Mouse (Mus musculus) forebrain, embryonic 14.5 days (tissue): ENCODE measurements around the gene Oxtr. TPM values are rescaled to one million over a fixed set of nuclear protein-coding genes. Genes with fewer than 3 reads are reported as not detected.
A peak's percentile ranks its signal among the peaks of the same experiment; 100 is the strongest.

Experiments
- ATAC-seq: fragments of 200-750 bp; cut with Nextera tagmentation; 2 replicates; pipeline ENCODE4 v1.8.0; 2017; ENCODE audit warnings: mild to moderate bottlenecking, moderate library complexity
- DNase-seq: peaks from one replicate; pipeline ENCODE4 v3.0.0-alpha.2; 2015; ENCODE audit warnings: low spot score
- H3K27ac ChIP-seq: fragments of 300-500 bp; sonication (generic); 2 replicates; pipeline ENCODE4 v1.5.1; 2014; ENCODE audit warnings: low read depth, mild to moderate bottlenecking, control low read depth, low read length, moderate library complexity
- H3K27me3 ChIP-seq: fragments of 300-500 bp; sonication (generic); replicated peaks from 2 replicates; pipeline ENCODE4 v1.6.1; 2014; ENCODE audit warnings: low read length, control low read depth, mixed read lengths; ENCODE audit not compliant: control insufficient read depth, insufficient read depth
- H3K36me3 ChIP-seq: fragments of 300-500 bp; sonication (generic); 2 replicates; pipeline ENCODE4 v1.6.1; 2014; ENCODE audit warnings: low read length, control low read depth; ENCODE audit not compliant: control insufficient read depth, insufficient read depth
- H3K4me1 ChIP-seq: fragments of 300-500 bp; sonication (generic); 2 replicates; pipeline ENCODE4 v1.6.1; 2014; ENCODE audit warnings: antibody characterized with exemption, low read length, control low read depth; ENCODE audit not compliant: control insufficient read depth, insufficient read depth
- H3K4me2 ChIP-seq: fragments of 300-500 bp; sonication (generic); 2 replicates; pipeline ENCODE4 v1.6.1; 2014; ENCODE audit warnings: mild to moderate bottlenecking, control low read depth, low read length
- H3K4me3 ChIP-seq: fragments of 300-500 bp; sonication (generic); 2 replicates; pipeline ENCODE4 v1.5.1; 2014; ENCODE audit warnings: low read depth, low read length, control low read depth
- H3K9ac ChIP-seq: fragments of 300-500 bp; sonication (generic); 2 replicates; pipeline ENCODE4 v1.6.1; 2014; ENCODE audit warnings: mild to moderate bottlenecking, low read length, control low read depth, moderate library complexity
- H3K9me3 ChIP-seq: fragments of 300-500 bp; sonication (generic); replicated peaks from 2 replicates; pipeline ENCODE4 v1.6.1; 2016; ENCODE audit warnings: low read length, control low read depth, mixed read lengths; ENCODE audit not compliant: control insufficient read depth
- WGBS: fragments of 180-500 bp; shearing (Covaris S2); extraction: QIAGEN DNeasy Blood & Tissue Kit; methylation state at CpG from one replicate; pipeline ENCODE4 v1.1.7; 2014; 5-methylcytosine and 5-hydroxymethylcytosine counted together
- polyA plus RNA-seq: library from polyadenylated mRNA; unstranded; fragments of >200 nt; fragmentation: Nextera tagmentation; extraction: Ambion mirVana; gene quantifications from 2 replicates; pipeline ENCODE4 v1.2.1, GENCODE M21; 2014

Gene Oxtr
- polyA plus RNA-seq, 1 experiment from 2014 or later: 0.39 TPM

GRCm38 (mm10) chr6:112466001-112466400 is 23.7 kb downstream of the Oxtr start:
- no peak overlapping the region for H3K9ac ChIP-seq
- DNase-seq (no peak), ATAC-seq (no peak)
- H3K4me1 ChIP-seq: no peaks in the 10 kb centered on the region
- no peaks in the 10 kb centered on the region for H3K9me3 ChIP-seq
- no peak overlapping the region for H3K4me3 ChIP-seq
- no peak overlapping the region for H3K4me2 ChIP-seq
- H3K36me3 ChIP-seq: no peaks in the 10 kb centered on the region
- no peaks in the 10 kb centered on the region for H3K27me3 ChIP-seq
- H3K27ac ChIP-seq: no peak overlapping the region

DNA sequence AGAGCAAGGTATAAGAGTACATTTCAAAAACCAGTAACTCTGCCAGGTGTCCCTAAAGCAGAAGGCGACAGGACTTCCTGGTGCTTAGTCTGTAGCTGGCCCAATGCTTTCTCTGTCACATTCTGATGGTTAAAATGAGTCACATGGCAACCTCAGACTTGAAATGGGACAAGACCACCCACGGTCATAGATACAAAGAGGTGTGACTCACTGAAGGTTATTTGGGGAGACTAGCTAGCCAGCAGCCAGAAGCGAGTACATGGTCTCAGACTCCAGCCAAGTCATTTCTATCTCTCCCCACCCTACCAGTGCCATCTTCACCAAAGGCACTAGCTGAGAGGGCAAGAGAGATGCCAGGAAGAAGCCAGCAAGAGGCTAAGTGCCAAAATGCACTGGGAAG is 24.3 kb downstream of the Oxtr start:
- Histone ChIP-seq H3K9me3 (no peaks in the 10 kb centered on the region), H3K4me3 (no peak overlapping the region), H3K36me3 (no peaks in the 10 kb centered on the region), H3K27ac (no peak overlapping the region), H3K4me2 (no peak overlapping the region), H3K4me1 (no peaks in the 10 kb centered on the region), H3K9ac (no peak overlapping the region), H3K27me3 (no peaks in the 10 kb centered on the region)
- ATAC-seq (no peak), DNase-seq (no peak)
- WGBS: 86% methylated on average over 3 of the region's 3 CpGs

- 85% methylated on average over 6 of the region's 6 CpGs for WGBS
- DNase-seq: no peak
- no peak overlapping the region for H3K4me3 ChIP-seq
Observed at GRCm38 (mm10) chr6:112463331-112463730, 26.4 kb downstream of the Oxtr start.

GRCm38 (mm10) chr6:112461459-112461858 is 28.3 kb downstream of the Oxtr start:
- H3K27me3 ChIP-seq: no peaks in the 10 kb centered on the region
- H3K4me1 ChIP-seq: no peaks in the 10 kb centered on the region
- no peak overlapping the region for H3K9ac ChIP-seq
- H3K9me3 ChIP-seq: no peaks in the 10 kb centered on the region
- DNase-seq: no peak
- WGBS: 98% methylated on average over 5 of the region's 5 CpGs
- H3K4me2 ChIP-seq: no peak overlapping the region
- no peak overlapping the region for H3K4me3 ChIP-seq
- no peaks in the 10 kb centered on the region for H3K36me3 ChIP-seq
- no peak for ATAC-seq
- H3K27ac ChIP-seq: no peak overlapping the region

More at GRCm38 (mm10) chr6:112463331-112463730, 26.4 kb downstream of the Oxtr start:
- Histone ChIP-seq H3K9ac (no peak overlapping the region), H3K27ac (no peak overlapping the region), H3K4me1 (no peaks in the 10 kb centered on the region), H3K9me3 (no peaks in the 10 kb centered on the region), H3K4me2 (no peak overlapping the region), H3K27me3 (no peaks in the 10 kb centered on the region), H3K36me3 (no peaks in the 10 kb centered on the region)
- ATAC-seq: no peak

DNA sequence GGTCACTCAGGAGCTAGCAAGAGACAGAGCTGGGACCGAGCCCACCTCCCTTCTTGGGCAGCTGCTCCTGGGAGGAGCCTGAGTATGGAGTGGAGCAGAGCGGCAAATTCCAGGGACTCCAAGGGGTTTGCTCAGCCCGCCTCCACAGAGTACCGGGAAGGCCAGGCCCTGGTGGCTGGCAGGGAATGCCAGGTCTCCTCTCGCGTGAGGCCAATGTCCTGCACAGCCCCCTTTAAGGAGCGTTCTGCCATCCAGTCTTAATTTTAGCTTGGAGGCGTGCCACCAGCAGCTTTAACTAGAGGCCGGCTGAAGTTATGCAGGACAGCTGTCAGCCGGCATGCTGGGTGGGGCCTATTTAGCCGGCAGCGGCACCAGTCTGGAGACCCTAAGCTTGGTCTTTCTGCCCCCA is 30.4 kb downstream of the Oxtr start, which contains the start of gene Cav3:
TSS of gene Cav3 (plus strand) at position 165 of the 409 bp plus-strand sequence.
- no peak within 1 kb of the TSS for H3K4me2 ChIP-seq
- DNase-seq (no peak), ATAC-seq (no peak)
- no peak within 1 kb of the TSS for H3K4me3 ChIP-seq
- no peaks in the 10 kb centered on the region for H3K9me3 ChIP-seq
- no peaks in the 10 kb centered on the region for H3K4me1 ChIP-seq
- H3K36me3 ChIP-seq: no peaks in the 10 kb centered on the region
- H3K27me3 ChIP-seq: no peaks in the 10 kb centered on the region
- WGBS: 74% methylated on average over 12 of the region's 12 CpGs
- no peak within 1 kb of the TSS for H3K9ac ChIP-seq
- no peak within 1 kb of the TSS for H3K27ac ChIP-seq

- Histone ChIP-seq H3K9me3 (no peaks in the 10 kb centered on the region), H3K9ac (no peak overlapping the region), H3K4me1 (no peaks in the 10 kb centered on the region), H3K27me3 (no peaks in the 10 kb centered on the region), H3K4me3 (no peak overlapping the region), H3K36me3 (no peaks in the 10 kb centered on the region), H3K27ac (no peak overlapping the region), H3K4me2 (no peak overlapping the region)
- 91% methylated on average over 3 of the region's 3 CpGs for WGBS
- DNase-seq: no peak
- ATAC-seq: no peak
Observed at GRCm38 (mm10) chr6:112445675-112446074, 44.1 kb downstream of the Oxtr start.

DNA sequence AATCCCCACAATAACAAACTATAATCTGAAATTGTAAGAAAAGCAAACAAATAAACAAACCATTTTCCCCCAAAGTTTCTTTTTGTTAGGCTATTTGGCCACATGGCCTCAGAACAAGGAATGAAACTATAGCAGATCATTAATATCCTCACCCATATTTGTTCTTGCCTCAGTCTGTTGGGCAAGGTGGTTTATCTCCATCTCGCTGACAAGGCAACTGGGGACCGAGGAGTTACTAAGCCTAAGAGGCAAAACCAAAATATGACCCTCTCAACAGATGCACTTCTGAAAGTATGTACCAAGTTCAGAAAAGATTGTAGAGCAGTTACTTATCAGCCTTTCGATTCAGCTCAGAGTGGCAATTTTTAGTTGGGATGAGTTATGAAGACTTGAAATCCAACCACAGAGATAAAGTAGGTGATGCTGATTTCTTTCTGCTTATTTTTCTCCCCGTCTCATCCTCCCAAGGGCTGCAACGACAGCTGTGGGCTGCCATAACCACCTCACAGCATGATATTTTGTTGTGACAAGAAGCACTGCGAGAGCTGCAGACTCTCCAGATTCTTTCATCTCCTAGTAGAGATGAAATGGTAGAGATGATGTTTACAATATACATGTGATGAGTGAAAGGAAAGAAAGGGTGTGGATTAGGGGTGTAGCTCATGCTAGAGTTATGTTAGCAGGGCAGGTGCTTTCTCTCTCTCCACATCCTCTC is 63.6 kb downstream of the Oxtr start:
- no peak overlapping the region for H3K4me2 ChIP-seq
- ATAC-seq (no peak), DNase-seq (no peak)
- H3K27ac ChIP-seq: no peak overlapping the region
- H3K9ac ChIP-seq: no peak overlapping the region
- no peak overlapping the region for H3K4me3 ChIP-seq
- H3K27me3 ChIP-seq: no peaks in the 10 kb centered on the region
- no peaks in the 10 kb centered on the region for H3K36me3 ChIP-seq
- H3K4me1 ChIP-seq: no peaks in the 10 kb centered on the region
- H3K9me3 ChIP-seq: 0 out of 2 replicates have a peak, but pooled peaks cover 3% of the 10 kb centered on the region
- 80% methylated on average over 6 of the region's 6 CpGs for WGBS

GRCm38 (mm10) chr6:112423746-112424501 is 65.8 kb downstream of the Oxtr start:
- no peak overlapping the region for H3K4me3 ChIP-seq
- H3K9me3 ChIP-seq: 0 out of 2 replicates have a peak, but pooled peaks cover 3% of the 10 kb centered on the region
- 85% methylated on average over 8 of the region's 8 CpGs for WGBS
- no peak overlapping the region for H3K4me2 ChIP-seq
- ATAC-seq (no peak), DNase-seq (peak; percentile 47)
- no peaks in the 10 kb centered on the region for H3K27me3 ChIP-seq
- H3K9ac ChIP-seq: no peak overlapping the region
- H3K27ac ChIP-seq: no peak overlapping the region
- no peaks in the 10 kb centered on the region for H3K4me1 ChIP-seq
- H3K36me3 ChIP-seq: no peaks in the 10 kb centered on the region
